Mouse (Mus musculus) heart, adult 2 months (tissue): ENCODE measurements around the gene Abhd5.

Experiments
- CTCF ChIP-seq: fragments of 200-600 bp; IDR thresholded peaks from 2 replicates; pipeline ENCODE4 v1.8.1; 2022; ENCODE audit warnings: antibody characterized with exemption, mild to moderate bottlenecking, moderate library complexity
- POLR2A ChIP-seq: fragments of 200-500 bp; IDR thresholded peaks from 2 replicates; pipeline ENCODE4 v1.6.1; 2011; ENCODE audit warnings: mild to moderate bottlenecking, low read depth, low read length, control low read depth; ENCODE audit not compliant: insufficient read depth

DNA sequence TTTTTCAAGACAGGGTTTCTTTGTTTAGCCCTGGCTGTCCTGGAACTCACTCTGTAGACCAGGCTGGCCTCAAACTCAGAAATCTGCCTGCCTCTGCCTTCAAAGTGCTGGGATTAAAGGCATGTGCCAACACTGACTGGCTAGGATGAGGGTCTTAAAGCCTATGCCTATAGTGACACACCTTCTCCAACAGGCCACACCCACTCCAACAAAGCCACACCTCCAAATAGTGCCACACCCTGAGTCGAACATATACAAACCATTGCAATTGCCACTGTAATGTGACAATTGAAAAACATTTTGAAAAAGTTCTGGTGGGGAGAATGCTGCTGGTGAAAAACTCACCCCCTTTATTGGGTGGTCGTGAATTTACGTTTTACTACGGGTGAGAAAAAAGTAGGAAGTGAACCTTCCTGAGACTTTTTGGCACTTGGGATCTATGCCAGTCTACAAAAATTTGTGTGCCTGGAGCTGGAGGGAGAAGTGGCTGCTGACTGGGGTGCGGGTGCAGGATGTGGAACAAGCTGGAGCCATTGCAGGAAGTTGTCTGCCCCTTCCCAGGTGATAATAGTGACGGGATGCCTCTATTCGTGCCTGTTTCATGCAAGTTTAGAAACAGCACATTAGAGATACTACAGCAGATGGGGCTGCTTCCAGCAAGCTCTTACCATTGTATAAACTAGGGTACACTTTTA is 39.0 kb upstream of the Abhd5 start:
- TF ChIP-seq CTCF (no peak), POLR2A (no peak)
